Mouse (Mus musculus) liver, adult 2 months (tissue): Measurements from ENCODE around the gene C2cd3. TPM values are rescaled to one million over a fixed set of nuclear protein-coding genes. Genes with fewer than 3 reads are reported as not detected.

Experiments used
- DNase-seq: peaks from one replicate; pipeline ENCODE4 v3.0.0-alpha.2; 2011; ENCODE audit warnings: low read depth, low spot score; ENCODE audit errors: extremely low read depth
- H3K27ac ChIP-seq: fragments of 200-500 bp; replicated peaks from 2 replicates; pipeline ENCODE4 v1.5.1; 2012; ENCODE audit warnings: low read depth, mild to moderate bottlenecking, control low read depth, inconsistent platforms, low read length; ENCODE audit not compliant: insufficient read depth
- H3K27me3 ChIP-seq: fragments of 200-500 bp; 2 replicates; pipeline ENCODE4 v1.6.1; 2012; ENCODE audit warnings: mild to moderate bottlenecking, moderate library complexity, low read length, inconsistent platforms; ENCODE audit not compliant: control insufficient read depth, insufficient read depth
- H3K36me3 ChIP-seq: fragments of 200-500 bp; 2 replicates; pipeline ENCODE4 v1.6.1; 2012; ENCODE audit warnings: low read length, inconsistent platforms; ENCODE audit not compliant: control insufficient read depth, insufficient read depth
- H3K4me1 ChIP-seq: fragments of 200-500 bp; 2 replicates; pipeline ENCODE4 v1.6.1; 2011; ENCODE audit warnings: low read length; ENCODE audit not compliant: control insufficient read depth, insufficient read depth
- H3K4me3 ChIP-seq: fragments of 200-500 bp; 2 replicates; pipeline ENCODE4 v1.5.1; 2011; ENCODE audit warnings: low read depth, mild to moderate bottlenecking, control low read depth, low read length, moderate library complexity; ENCODE audit not compliant: insufficient read depth
- H3K79me2 ChIP-seq: fragments of 200-500 bp; 2 replicates; pipeline ENCODE4 v1.6.1; 2012; ENCODE audit warnings: inconsistent platforms, mild to moderate bottlenecking, low read length, moderate library complexity; ENCODE audit not compliant: control insufficient read depth, insufficient read depth
- H3K9ac ChIP-seq: fragments of 200-500 bp; 2 replicates; pipeline ENCODE4 v1.6.1; 2012; ENCODE audit warnings: low read depth, mild to moderate bottlenecking, control low read depth, inconsistent platforms, low read length
- CTCF ChIP-seq: fragments of 200-500 bp; IDR thresholded peaks from 2 replicates; pipeline ENCODE4 v1.5.1; 2011; ENCODE audit warnings: low read depth, low read length, control low read depth
- POLR2A ChIP-seq: fragments of 200-500 bp; IDR thresholded peaks from 2 replicates; pipeline ENCODE4 v1.6.1; 2011; ENCODE audit warnings: low read length, control low read depth; ENCODE audit not compliant: insufficient read depth; ENCODE audit errors: extremely low read depth
- WGBS: fragments of 180-500 bp; shearing (Covaris S2); methylation state at CpG from one replicate; pipeline ENCODE4 v1.1.7; 2018; 5-methylcytosine and 5-hydroxymethylcytosine counted together
- polyA plus RNA-seq: library from polyadenylated mRNA; depleted of rRNA; stranded (reverse); fragments of >200 nt; gene quantifications from 2 replicates; pipeline ENCODE4 v1.2.3, GENCODE M21; 2012
- total RNA-seq: library from RNA; depleted of rRNA; stranded (reverse); fragments of >200 nt; gene quantifications from 2 replicates; pipeline ENCODE4 v1.2.3, GENCODE M21; 2014

The C2cd3 gene
- total and polyA plus RNA-seq, 2 experiments = 4.5 to 5.1 TPM

DNA sequence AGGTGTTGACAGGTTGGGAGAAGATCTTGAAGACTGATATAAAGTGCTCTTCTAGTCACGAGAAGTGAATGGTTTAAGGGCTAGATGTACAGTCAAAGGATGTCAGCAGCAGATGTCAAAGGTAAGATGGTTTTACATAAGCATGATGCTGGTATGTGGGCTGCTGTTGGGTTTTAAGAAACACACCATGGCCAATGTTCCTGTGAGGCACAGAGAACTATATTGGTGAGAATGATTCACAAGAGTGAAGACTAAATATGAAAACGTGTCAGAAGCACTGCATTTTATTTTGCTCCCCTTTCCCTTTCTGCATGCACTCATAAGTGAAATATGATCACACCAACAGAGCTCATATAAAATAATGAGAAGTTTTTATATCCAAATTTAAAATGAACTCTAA, 8.9 kb upstream of the C2cd3 start:
- Histone ChIP-seq H3K79me2 (no peaks in the 10 kb centered on the region; the same call in 1 of the 2 replicates), H3K27ac (no peak overlapping the region), H3K4me1 (peaks cover 3% of the 10 kb centered on the region), H3K27me3 (no peaks in the 10 kb centered on the region), H3K9ac (no peak overlapping the region), H3K36me3 (no peaks in the 10 kb centered on the region), H3K4me3 (no peak overlapping the region)
- no peak for TF ChIP-seq CTCF
- no peak for TF ChIP-seq POLR2A
- DNase-seq = no peak
- 92% methylated on average over 2 of the region's 2 CpGs for WGBS

DNA sequence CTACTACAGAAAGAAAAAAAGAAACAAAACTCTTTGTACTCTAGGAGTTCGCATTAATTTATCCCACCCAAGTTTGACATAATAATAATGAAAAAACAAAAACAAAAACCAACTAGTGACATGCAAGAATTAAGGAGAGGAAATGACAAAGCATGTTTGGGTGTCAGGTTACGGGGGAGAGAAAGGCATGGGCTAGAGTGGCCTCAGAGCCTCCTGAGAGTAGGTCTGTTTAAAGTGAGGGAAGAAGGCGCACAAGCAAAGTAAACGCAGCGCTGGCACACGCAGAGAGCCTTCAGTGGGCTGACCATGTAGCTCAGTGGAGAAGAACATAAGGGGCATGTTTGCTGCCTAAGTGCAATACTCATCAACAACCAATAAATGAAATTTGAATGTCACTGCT, 7.1 kb upstream of the C2cd3 start:
- H3K4me3 ChIP-seq = no peak overlapping the region
- WGBS = 54% methylated on average over 6 of the region's 6 CpGs
- no peak overlapping the region for H3K27ac ChIP-seq
- no peaks in the 10 kb centered on the region for H3K36me3 ChIP-seq
- peaks cover 3% of the 10 kb centered on the region; the same call in 1 of the 2 replicates for H3K79me2 ChIP-seq
- H3K9ac ChIP-seq = no peak overlapping the region
- DNase-seq = no peak
- no peaks in the 10 kb centered on the region for H3K27me3 ChIP-seq
- H3K4me1 ChIP-seq = peaks cover 4% of the 10 kb centered on the region
- TF ChIP-seq POLR2A = no peak
- TF ChIP-seq CTCF = no peak

DNA sequence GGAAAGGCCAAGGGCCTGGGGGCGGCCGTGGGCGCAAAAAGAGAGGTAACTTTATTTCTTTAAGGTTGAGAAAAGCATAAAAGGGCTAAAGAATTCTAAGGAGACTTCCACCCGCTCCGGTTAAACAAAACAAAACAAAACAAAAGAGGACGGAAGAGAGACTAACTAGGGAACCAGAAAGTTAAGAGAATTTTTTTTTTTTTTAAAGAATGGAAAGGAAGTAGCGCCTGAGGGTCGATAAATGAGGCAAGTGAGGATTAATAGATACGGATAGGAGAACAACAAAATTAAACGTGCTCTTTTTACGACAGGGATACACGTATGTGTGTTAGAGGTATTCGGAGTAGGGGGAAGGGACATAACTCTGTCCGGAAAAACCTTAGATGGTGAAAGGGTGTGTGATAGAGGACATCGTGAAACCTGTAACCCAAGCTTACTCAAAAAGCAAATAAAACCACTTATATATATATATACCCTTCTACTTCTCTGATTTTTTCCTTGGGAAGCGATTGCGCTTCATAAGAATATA, 483 bp downstream of the C2cd3 start:
- Histone ChIP-seq H3K4me1 (peaks cover 6% of the 10 kb centered on the region), H3K79me2 (peaks cover 3% of the 10 kb centered on the region; the same call in 1 of the 2 replicates), H3K36me3 (peaks cover 14% of the 10 kb centered on the region; the same call in 1 of the 2 replicates), H3K4me3 (peak overlapping the region; percentile 74), H3K9ac (peak overlapping the region; percentile 38), H3K27ac (peak overlapping the region; percentile 57), H3K27me3 (no peaks in the 10 kb centered on the region)
- peak; percentile 25 for DNase-seq
- WGBS = 5% methylated on average over 17 of the region's 17 CpGs
- TF ChIP-seq CTCF (no peak), POLR2A (no peak)

DNA sequence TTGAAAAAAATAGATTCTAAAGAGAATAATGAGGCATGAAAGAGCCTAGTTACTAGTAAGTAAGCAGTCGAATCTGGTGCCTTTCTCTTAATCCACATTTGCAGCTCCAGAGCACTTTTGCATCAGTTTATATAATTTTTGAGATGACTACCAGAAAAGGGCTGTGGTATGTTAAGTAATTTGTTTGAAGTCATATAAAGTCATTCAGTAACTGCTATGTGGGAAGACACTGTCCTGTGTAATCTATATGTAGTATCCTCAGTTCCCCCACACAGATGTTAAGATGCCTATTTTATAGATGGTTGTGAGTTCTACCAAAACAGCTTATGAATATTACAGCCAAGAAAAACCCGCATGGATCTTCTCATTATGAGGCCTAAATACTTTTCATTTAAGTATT, 6.2 kb downstream of the C2cd3 start:
- peaks cover 28% of the 10 kb centered on the region; the same call in 1 of the 2 replicates for H3K36me3 ChIP-seq
- TF ChIP-seq POLR2A (no peak), CTCF (no peak)
- WGBS = 85% methylated on average over 2 of the region's 2 CpGs

DNA sequence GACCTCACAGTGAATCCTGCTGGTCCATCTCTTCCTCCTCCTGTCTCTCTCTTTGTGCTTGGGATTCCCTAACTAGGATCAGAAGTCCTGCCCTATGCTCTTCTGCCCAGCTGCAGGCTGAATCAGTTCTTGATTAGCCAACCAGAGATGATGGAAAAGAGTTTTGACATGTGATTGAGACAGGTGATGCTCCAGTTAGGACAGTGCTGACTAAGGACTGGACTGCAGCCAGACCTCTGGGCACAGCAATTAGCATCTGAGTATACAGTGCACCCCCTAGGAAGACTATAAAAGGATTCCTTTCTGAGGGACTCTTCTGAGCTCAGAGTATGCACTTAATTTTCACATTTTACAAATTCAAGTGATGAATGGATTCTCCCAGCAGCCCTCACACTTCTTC, 9.1 kb downstream of the C2cd3 start:
- Histone ChIP-seq H3K4me3 (no peak overlapping the region), H3K27ac (no peak overlapping the region), H3K36me3 (peaks cover 18% of the 10 kb centered on the region; the same call in 1 of the 2 replicates), H3K79me2 (no peaks in the 10 kb centered on the region), H3K9ac (no peak overlapping the region), H3K27me3 (no peaks in the 10 kb centered on the region), H3K4me1 (no peaks in the 10 kb centered on the region)
- no peak for TF ChIP-seq POLR2A
- TF ChIP-seq CTCF = no peak
- DNase-seq = no peak

More for the DNA sequence above, 6.2 kb downstream of the C2cd3 start:
- H3K4me1 ChIP-seq = no peaks in the 10 kb centered on the region
- no peaks in the 10 kb centered on the region for H3K79me2 ChIP-seq
- H3K9ac ChIP-seq = no peak overlapping the region
- no peak for DNase-seq
- no peaks in the 10 kb centered on the region for H3K27me3 ChIP-seq
- H3K4me3 ChIP-seq = no peak overlapping the region
- H3K27ac ChIP-seq = no peak overlapping the region

DNA sequence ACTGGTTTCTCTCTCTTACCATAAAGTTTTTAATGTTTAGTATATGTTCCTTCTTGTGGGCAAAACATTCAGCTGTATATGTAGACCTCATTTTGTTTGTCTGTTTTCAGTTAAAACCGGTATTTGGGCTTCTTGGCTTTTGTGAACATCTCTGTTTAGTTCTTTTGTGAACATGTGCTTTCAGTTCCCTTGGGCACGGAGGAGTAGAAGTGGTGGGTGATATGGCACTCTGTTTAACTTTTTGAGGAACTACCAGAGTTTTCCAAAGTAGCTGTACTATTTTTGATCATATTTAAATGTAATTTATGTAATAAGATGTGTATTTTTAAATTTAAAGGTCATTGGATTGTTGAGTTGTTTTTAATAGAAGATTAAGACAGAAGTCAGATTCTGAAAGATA, 11.2 kb downstream of the C2cd3 start:
- H3K9ac ChIP-seq = no peak overlapping the region
- no peaks in the 10 kb centered on the region for H3K4me1 ChIP-seq
- peaks cover 13% of the 10 kb centered on the region; the same call in 1 of the 2 replicates for H3K36me3 ChIP-seq
- H3K79me2 ChIP-seq = no peaks in the 10 kb centered on the region
- no peak overlapping the region for H3K4me3 ChIP-seq
- H3K27ac ChIP-seq = no peak overlapping the region
- H3K27me3 ChIP-seq = no peaks in the 10 kb centered on the region
- no peak for DNase-seq
- TF ChIP-seq POLR2A = no peak
- TF ChIP-seq CTCF = no peak
- 89% methylated on average over 2 of the region's 2 CpGs for WGBS
